Mouse (Mus musculus) midbrain, embryonic 13.5 days (tissue): ENCODE measurements around the gene Mosmo. TPM values are rescaled to one million over a fixed set of nuclear protein-coding genes. Genes with fewer than 3 reads are reported as not detected.
"Not testable (repeated sequence)": the region's sequence is repeated elsewhere in the genome, so short reads cannot be mapped to it uniquely, and the experiment has no call there.

Experiments used
- ATAC-seq: fragments of 200-750 bp; cut with Nextera tagmentation; 2 replicates; pipeline ENCODE4 v1.8.0; 2017; ENCODE audit warnings: mild to moderate bottlenecking, moderate TSS enrichment, moderate library complexity
- H3K27ac ChIP-seq: fragments of 300-500 bp; sonication (generic); 2 replicates; pipeline ENCODE4 v1.5.1; 2015; ENCODE audit warnings: inconsistent platforms, mild to moderate bottlenecking, moderate library complexity
- H3K27me3 ChIP-seq: fragments of 300-500 bp; sonication (generic); 2 replicates; pipeline ENCODE4 v1.6.1; 2015; ENCODE audit warnings: mild to moderate bottlenecking, inconsistent platforms
- H3K36me3 ChIP-seq: fragments of 300-500 bp; sonication (generic); 2 replicates; pipeline ENCODE4 v1.6.1; 2015; ENCODE audit warnings: mild to moderate bottlenecking, inconsistent platforms
- H3K4me1 ChIP-seq: fragments of 300-500 bp; sonication (generic); replicated peaks from 2 replicates; pipeline ENCODE4 v1.6.1; 2015; ENCODE audit warnings: inconsistent platforms
- H3K4me2 ChIP-seq: fragments of 300-500 bp; sonication (generic); replicated peaks from 2 replicates; pipeline ENCODE4 v1.6.1; 2015; ENCODE audit warnings: moderate library complexity, mild to moderate bottlenecking, inconsistent platforms
- H3K4me3 ChIP-seq: fragments of 300-500 bp; sonication (generic); replicated peaks from 2 replicates; pipeline ENCODE4 v1.5.1; 2015; ENCODE audit warnings: mild to moderate bottlenecking, inconsistent platforms
- H3K9ac ChIP-seq: fragments of 300-500 bp; sonication (generic); replicated peaks from 2 replicates; pipeline ENCODE4 v1.6.1; 2015; ENCODE audit warnings: mild to moderate bottlenecking, inconsistent platforms
- H3K9me3 ChIP-seq: fragments of 300-500 bp; sonication (generic); 2 replicates; pipeline ENCODE4 v1.6.1; 2016; ENCODE audit warnings: mild to moderate bottlenecking, inconsistent platforms
- WGBS: fragments of 180-500 bp; shearing (Covaris S2); methylation state at CpG from one replicate; pipeline ENCODE4 v1.1.7; 2015; 5-methylcytosine and 5-hydroxymethylcytosine counted together
- polyA plus RNA-seq: library from polyadenylated mRNA; unstranded; fragments of >200 nt; fragmentation: Nextera tagmentation; extraction: Ambion mirVana; gene quantifications from 2 replicates; pipeline ENCODE4 v1.2.1, GENCODE M21; 2015

Gene Mosmo
- polyA plus RNA-seq, 1 experiment from 2014 or later, result 13.9 TPM

GRCm38 (mm10) chr7:120712071-120712470 is 34.7 kb downstream of the Mosmo start:
- Histone ChIP-seq H3K9ac (no peak overlapping the region), H3K36me3 (no peaks in the 10 kb centered on the region), H3K9me3 (no peaks in the 10 kb centered on the region), H3K4me1 (no peaks in the 10 kb centered on the region), H3K4me2 (no peak overlapping the region), H3K27me3 (no peaks in the 10 kb centered on the region), H3K27ac (no peak overlapping the region), H3K4me3 (no peak overlapping the region)
- ATAC-seq, result no peak
- 98% methylated on average over 2 of the region's 2 CpGs for WGBS

DNA sequence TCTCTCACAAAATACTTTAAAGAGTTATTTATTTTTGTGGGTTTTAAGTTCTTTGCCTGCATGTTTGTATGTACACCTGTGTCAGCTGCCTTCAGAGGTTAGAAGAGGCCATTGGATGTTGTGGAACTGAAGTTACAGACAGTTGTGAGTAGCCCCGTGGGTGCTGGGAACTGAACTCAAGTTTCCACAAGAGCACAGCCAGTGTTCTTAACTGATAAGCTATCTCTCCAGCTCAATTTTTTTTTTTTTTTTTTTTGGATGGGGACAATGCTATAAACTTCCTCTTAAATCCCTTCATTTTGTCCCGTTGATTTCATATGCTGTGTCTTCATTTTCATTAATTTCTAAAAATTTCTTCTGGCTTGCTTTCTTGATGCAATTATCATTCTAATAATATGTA is 35.8 kb downstream of the Mosmo start:
- Histone ChIP-seq H3K27ac (no peak overlapping the region), H3K9ac (no peak overlapping the region), H3K36me3 (no peaks in the 10 kb centered on the region), H3K4me3 (no peak overlapping the region), H3K4me1 (no peaks in the 10 kb centered on the region), H3K4me2 (no peak overlapping the region), H3K9me3 (no peaks in the 10 kb centered on the region), H3K27me3 (no peaks in the 10 kb centered on the region)
- 96% methylated on average over 2 of the region's 2 CpGs for WGBS
- ATAC-seq, result no peak

DNA sequence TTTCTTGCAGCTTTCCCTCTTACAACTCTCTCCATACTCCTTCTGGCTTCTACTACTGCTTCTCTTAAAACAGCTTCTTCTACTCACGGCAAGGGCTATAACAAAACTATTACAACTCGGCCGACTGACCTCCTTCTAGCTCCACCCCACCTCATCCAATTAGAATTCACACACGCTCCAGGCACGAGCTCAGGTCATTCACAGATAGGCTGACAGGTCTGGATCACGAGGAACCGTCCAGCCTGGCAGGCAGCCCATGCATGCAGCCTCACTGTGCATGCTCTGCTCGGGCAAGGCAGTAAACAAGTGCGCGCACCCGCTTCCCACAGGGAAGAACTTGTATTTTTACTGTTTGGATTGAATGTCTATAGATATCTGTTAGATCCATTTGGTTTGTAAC is 36.5 kb downstream of the Mosmo start:
- not testable (repeated sequence) for H3K9ac ChIP-seq, H3K4me2 ChIP-seq, H3K9me3 ChIP-seq, H3K4me1 ChIP-seq, H3K27me3 ChIP-seq, H3K4me3 ChIP-seq, H3K27ac ChIP-seq, ATAC-seq, H3K36me3 ChIP-seq
- 95% methylated on average over 11 of the region's 11 CpGs for WGBS

- Histone ChIP-seq H3K9ac (no peak overlapping the region), H3K27me3 (no peaks in the 10 kb centered on the region), H3K4me1 (no peaks in the 10 kb centered on the region), H3K9me3 (no peaks in the 10 kb centered on the region), H3K27ac (no peak overlapping the region), H3K4me2 (no peak overlapping the region), H3K4me3 (no peak overlapping the region), H3K36me3 (no peaks in the 10 kb centered on the region)
- no peak for ATAC-seq
- 85% methylated on average over 2 of the region's 2 CpGs for WGBS
Measured at GRCm38 (mm10) chr7:120717261-120717660, 39.8 kb downstream of the Mosmo start.

DNA sequence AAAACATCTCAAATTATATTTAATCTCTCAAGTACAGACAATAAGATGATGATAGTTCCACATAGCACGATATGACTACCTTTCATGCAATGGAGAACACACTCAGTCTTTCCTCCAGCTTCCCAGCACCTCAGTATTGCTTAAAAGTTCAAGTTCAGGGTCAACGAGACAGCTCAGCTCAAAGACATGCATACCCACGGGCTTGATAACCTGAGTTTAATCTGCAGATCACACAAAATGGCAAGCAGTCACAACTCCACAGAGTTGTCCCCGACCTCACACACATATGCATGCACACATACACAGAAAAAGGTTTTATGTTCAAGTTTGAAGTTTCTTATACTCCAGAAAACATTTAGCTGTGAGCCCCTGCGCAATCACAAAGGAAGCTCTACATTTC is 43.6 kb downstream of the Mosmo start:
- no peak overlapping the region for H3K27ac ChIP-seq
- ATAC-seq, result no peak
- H3K27me3 ChIP-seq, result no peaks in the 10 kb centered on the region
- 95% methylated on average over 5 of the region's 5 CpGs for WGBS
- no peak overlapping the region for H3K4me3 ChIP-seq
- peaks cover 19% of the 10 kb centered on the region for H3K4me1 ChIP-seq
- H3K9me3 ChIP-seq, result no peaks in the 10 kb centered on the region
- H3K9ac ChIP-seq, result no peak overlapping the region
- H3K4me2 ChIP-seq, result no peak overlapping the region
- H3K36me3 ChIP-seq, result 0 out of 2 replicates have a peak, but pooled peaks cover 2% of the 10 kb centered on the region

- ATAC-seq, result no peak
- 93% methylated on average over 8 of the region's 8 CpGs for WGBS
- no peaks in the 10 kb centered on the region for H3K9me3 ChIP-seq
Measured at GRCm38 (mm10) chr7:120721456-120721855, 44.0 kb downstream of the Mosmo start.

GRCm38 (mm10) chr7:120722063-120722462 is 44.6 kb downstream of the Mosmo start:
- Histone ChIP-seq H3K9me3 (no peaks in the 10 kb centered on the region), H3K36me3 (0 out of 2 replicates have a peak, but pooled peaks cover 5% of the 10 kb centered on the region), H3K27ac (no peak overlapping the region), H3K9ac (no peak overlapping the region), H3K4me1 (peaks cover 19% of the 10 kb centered on the region), H3K4me3 (no peak overlapping the region), H3K4me2 (no peak overlapping the region), H3K27me3 (no peaks in the 10 kb centered on the region)
- 94% methylated on average over 4 of the region's 4 CpGs for WGBS
- ATAC-seq, result no peak

More at GRCm38 (mm10) chr7:120721456-120721855, 44.0 kb downstream of the Mosmo start:
- Histone ChIP-seq H3K4me1 (peaks cover 19% of the 10 kb centered on the region), H3K27me3 (no peaks in the 10 kb centered on the region), H3K4me2 (no peak overlapping the region), H3K9ac (no peak overlapping the region), H3K36me3 (0 out of 2 replicates have a peak, but pooled peaks cover 5% of the 10 kb centered on the region), H3K27ac (no peak overlapping the region), H3K4me3 (no peak overlapping the region)

GRCm38 (mm10) chr7:120722839-120723278 is 45.4 kb downstream of the Mosmo start:
- H3K27me3 ChIP-seq, result no peaks in the 10 kb centered on the region
- no peaks in the 10 kb centered on the region for H3K9me3 ChIP-seq
- peaks cover 19% of the 10 kb centered on the region for H3K4me1 ChIP-seq
- peak; percentile 74 for ATAC-seq
- H3K4me2 ChIP-seq, result peak overlapping the region; percentile 25; the same call in 1 of the 2 replicates
- H3K27ac ChIP-seq, result peak overlapping the region; percentile 67
- H3K4me3 ChIP-seq, result no peak overlapping the region
- H3K36me3 ChIP-seq, result peaks cover 9% of the 10 kb centered on the region
- WGBS, result 35% methylated on average over 8 of the region's 8 CpGs
- H3K9ac ChIP-seq, result no peak overlapping the region

DNA sequence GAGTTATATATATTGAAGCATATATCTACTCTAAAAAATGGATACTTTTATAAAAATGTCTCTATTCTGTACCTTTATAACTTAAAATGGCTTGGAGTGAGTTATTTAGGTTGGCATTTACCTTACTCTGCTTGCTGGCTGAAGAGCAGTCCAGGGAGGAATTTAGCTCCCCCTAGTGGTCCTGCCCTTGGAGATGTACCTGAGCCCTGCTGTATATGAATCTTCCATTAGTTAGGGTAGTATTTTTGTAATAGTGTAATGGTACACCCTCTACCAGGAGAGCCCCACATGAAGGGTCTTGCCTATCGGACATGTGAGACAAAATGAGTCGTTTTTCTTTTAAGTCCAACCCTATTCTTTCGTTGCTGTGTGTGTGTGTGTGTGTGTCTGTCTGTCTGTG is 50.2 kb downstream of the Mosmo start:
- WGBS, result 83% methylated on average over 3 of the region's 3 CpGs
- Histone ChIP-seq H3K4me2 (no peak overlapping the region), H3K27me3 (no peaks in the 10 kb centered on the region), H3K36me3 (peaks cover 24% of the 10 kb centered on the region), H3K4me1 (peaks cover 16% of the 10 kb centered on the region), H3K9me3 (no peaks in the 10 kb centered on the region), H3K9ac (no peak overlapping the region), H3K4me3 (no peak overlapping the region), H3K27ac (no peak overlapping the region)
- ATAC-seq, result no peak

GRCm38 (mm10) chr7:120729635-120730034 is 52.2 kb downstream of the Mosmo start:
- 94% methylated on average over 5 of the region's 5 CpGs for WGBS
- no peak for ATAC-seq

DNA sequence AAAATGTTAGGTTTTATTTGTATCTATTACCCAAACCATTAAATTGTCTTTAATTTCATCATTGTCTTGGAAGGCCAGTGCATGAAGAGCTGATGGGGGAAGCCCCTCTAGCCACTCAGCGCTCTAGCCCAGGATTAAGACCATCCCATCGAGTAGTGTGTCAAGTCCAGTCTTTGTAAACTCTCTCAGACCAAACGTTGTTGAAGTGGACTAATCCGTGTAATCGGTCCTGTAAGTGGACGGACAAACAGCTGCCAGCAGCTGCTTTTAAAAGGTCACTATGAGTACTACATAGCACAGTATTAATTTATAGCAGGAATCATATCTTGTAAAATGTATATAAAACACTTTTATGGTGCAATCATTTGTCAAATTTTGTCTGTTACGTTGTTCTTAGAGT is 55.5 kb downstream of the Mosmo start:
- H3K4me2 ChIP-seq, result no peak overlapping the region
- no peak overlapping the region for H3K27ac ChIP-seq
- H3K4me1 ChIP-seq, result no peaks in the 10 kb centered on the region
- WGBS, result 77% methylated on average over 7 of the region's 7 CpGs
- no peaks in the 10 kb centered on the region for H3K27me3 ChIP-seq
- no peak overlapping the region for H3K9ac ChIP-seq
- H3K9me3 ChIP-seq, result no peaks in the 10 kb centered on the region
- peaks cover 21% of the 10 kb centered on the region for H3K36me3 ChIP-seq
- no peak overlapping the region for H3K4me3 ChIP-seq
- no peak for ATAC-seq

More at GRCm38 (mm10) chr7:120729635-120730034, 52.2 kb downstream of the Mosmo start:
- Histone ChIP-seq H3K4me2 (no peak overlapping the region), H3K4me1 (no peaks in the 10 kb centered on the region), H3K36me3 (peaks cover 29% of the 10 kb centered on the region), H3K9me3 (no peaks in the 10 kb centered on the region), H3K4me3 (no peak overlapping the region), H3K27ac (no peak overlapping the region), H3K27me3 (no peaks in the 10 kb centered on the region), H3K9ac (no peak overlapping the region)

DNA sequence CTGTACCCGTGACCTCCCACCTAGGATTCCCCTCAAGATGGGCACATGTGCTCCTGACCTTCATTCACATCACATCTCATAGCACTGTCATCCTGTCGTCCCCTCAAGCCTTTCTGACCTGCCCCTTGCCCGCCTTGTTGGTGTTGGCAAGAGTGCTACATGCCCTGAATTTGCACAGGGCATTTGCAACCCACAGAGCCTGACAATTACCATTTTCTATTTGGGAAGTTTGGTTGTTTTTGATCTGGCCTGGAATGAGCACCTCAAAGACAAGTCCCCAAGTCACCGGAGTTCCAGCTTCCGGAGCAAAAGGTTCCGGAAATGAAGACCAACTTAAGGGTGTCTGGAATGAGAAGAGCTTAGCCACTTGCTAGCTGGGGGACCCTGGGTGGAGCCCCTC is 61.6 kb downstream of the Mosmo start, which contains the start of gene Vwa3a:
Gene Vwa3a, plus strand, starts transcription at position 301 of the 400 bp plus-strand sequence.
- Histone ChIP-seq H3K9me3 (no peaks in the 10 kb centered on the region), H3K27me3 (no peaks in the 10 kb centered on the region), H3K4me1 (peaks cover 13% of the 10 kb centered on the region), H3K4me2 (peak within 1 kb of the TSS; percentile 11; the same call in 1 of the 2 replicates), H3K4me3 (no peak within 1 kb of the TSS), H3K27ac (no peak within 1 kb of the TSS), H3K36me3 (peaks cover 7% of the 10 kb centered on the region), H3K9ac (no peak within 1 kb of the TSS)
- WGBS, result 83% methylated on average over 6 of the region's 6 CpGs
- no peak for ATAC-seq

DNA sequence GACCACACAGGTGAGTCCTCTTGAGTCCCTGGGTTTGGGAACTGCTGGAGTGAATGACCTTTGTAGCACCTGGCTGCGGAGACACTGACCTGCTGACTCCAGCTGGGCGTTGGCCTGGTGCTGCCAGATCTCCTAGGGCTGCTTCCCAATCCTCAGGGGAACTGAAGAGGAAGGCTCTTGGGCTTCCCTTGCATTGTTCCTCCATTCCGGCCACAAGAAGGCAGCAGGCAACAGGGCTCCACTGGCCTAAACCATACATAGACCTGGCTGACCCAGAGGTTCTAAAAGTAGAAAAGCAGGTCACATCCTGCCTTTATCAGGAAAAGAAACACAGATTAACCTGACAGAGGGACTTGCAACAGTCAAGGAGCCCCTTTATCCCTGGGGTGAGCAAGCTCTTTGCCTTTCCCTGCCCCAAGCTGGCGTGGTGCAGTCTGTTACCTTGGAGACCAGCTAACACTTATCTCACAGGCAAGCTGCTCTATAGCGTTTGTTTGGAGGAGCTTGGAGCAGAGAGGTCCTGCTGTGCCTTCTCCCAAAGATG is 62.2 kb downstream of the Mosmo start:
- H3K4me2 ChIP-seq, result peak overlapping the region; percentile 11; the same call in 1 of the 2 replicates
- no peaks in the 10 kb centered on the region for H3K9me3 ChIP-seq
- no peak overlapping the region for H3K27ac ChIP-seq
- H3K9ac ChIP-seq, result no peak overlapping the region
- no peaks in the 10 kb centered on the region for H3K27me3 ChIP-seq
- peaks cover 13% of the 10 kb centered on the region for H3K4me1 ChIP-seq
- no peak overlapping the region for H3K4me3 ChIP-seq
- peak; percentile 60; the same call in 1 of the 2 replicates for ATAC-seq
- 4% methylated on average over 5 of the region's 5 CpGs for WGBS
- H3K36me3 ChIP-seq, result peaks cover 2% of the 10 kb centered on the region
